ENCODE assay signal across 17 mouse cellular contexts in the genomic region with DNA sequence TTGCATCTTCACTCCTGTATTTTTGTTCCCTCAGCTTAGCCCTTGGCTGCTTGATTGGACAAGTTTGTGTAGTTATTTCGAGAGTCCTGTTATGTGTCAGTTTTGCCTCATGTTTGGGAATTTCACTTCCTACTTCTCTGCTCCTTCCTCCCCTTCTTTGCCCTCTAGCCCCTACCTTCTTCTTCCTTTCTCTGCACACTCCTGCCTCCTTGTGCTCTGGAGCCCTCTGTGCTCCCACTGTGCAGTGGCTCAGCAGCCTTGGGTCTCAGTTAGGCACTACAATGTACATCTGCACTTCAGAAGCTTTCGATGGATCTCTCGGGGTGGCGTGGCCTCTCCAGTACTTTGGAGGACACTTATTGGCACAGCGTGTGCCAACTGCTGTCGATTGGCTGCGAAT. TPM values are rescaled to one million over a fixed set of nuclear protein-coding genes. Genes with fewer than 3 reads are reported as not detected.
DNase-seq lines count a peak whose midpoint lies in the region; ATAC-seq and TF ChIP-seq lines count a peak whose summit lies in the region.
"Had no signal": no experiment of that assay in that cellular context is flagged by ENCODE, and none has a peak within 500 bp of the region (broad histone marks: within the 10 kb centered on the region; RNA-seq: fewer than 3 reads in every experiment).

No protein-coding gene starts in this region.

- H3K27ac ChIP-seq in forebrain, embryonic 13.5 days, result no peak overlapping the region
- H3K27ac ChIP-seq in forebrain, embryonic 15.5 days (replicated peaks), result no peak overlapping the region
- H3K27ac ChIP-seq in lung, embryonic 14.5 days (ENCODE audit: low read depth), result no peak overlapping the region
- H3K27ac ChIP-seq: hindbrain, embryonic 10.5 days; limb, embryonic 12.5 days; liver, embryonic 14.5 days had no signal

- no peaks in the 10 kb centered on the region for H3K9me3 ChIP-seq in forebrain, embryonic 13.5 days (replicated peaks)
- no peaks in the 10 kb centered on the region for H3K9me3 ChIP-seq in forebrain, embryonic 15.5 days
- no peaks in the 10 kb centered on the region for H3K9me3 ChIP-seq in lung, embryonic 14.5 days (ENCODE audit: low read depth, low read length)
- H3K9me3 ChIP-seq: G1E; hindbrain, embryonic 10.5 days; limb, embryonic 12.5 days; megakaryocyte, embryonic 14.5 days had no signal

- peak overlapping the region; percentile 23; the same call in 1 of the 2 replicates for H3K9ac ChIP-seq in forebrain, embryonic 13.5 days
- H3K9ac ChIP-seq in forebrain, embryonic 15.5 days (replicated peaks), result no peak overlapping the region
- no peak overlapping the region for H3K9ac ChIP-seq in lung, embryonic 14.5 days
- H3K9ac ChIP-seq: limb, embryonic 12.5 days; liver, embryonic 14.5 days had no signal

- no peaks in the 10 kb centered on the region for H3K36me3 ChIP-seq in forebrain, embryonic 13.5 days (ENCODE audit: poor library complexity, severe bottlenecking)
- no peaks in the 10 kb centered on the region for H3K36me3 ChIP-seq in forebrain, embryonic 15.5 days
- H3K36me3 ChIP-seq in lung, embryonic 14.5 days (ENCODE audit: insufficient read depth), result no peaks in the 10 kb centered on the region
- H3K36me3 ChIP-seq: hindbrain, embryonic 10.5 days; limb, embryonic 12.5 days had no signal

- ATAC-seq in forebrain, embryonic 13.5 days, result no peak
- ATAC-seq in forebrain, embryonic 15.5 days (replicated peaks), result no peak
- ATAC-seq in lung, embryonic 14.5 days (ENCODE audit: insufficient read depth), result no peak
- ATAC-seq in hematopoietic stem cell, adult 5-6 weeks (replicated peaks in 1 of 2; ENCODE audit: insufficient read depth in 1 of 2, low FRiP score in 2 of 2, low TSS enrichment in 1 of 2, low read depth in 1 of 2, poor library complexity in 2 of 2, severe bottlenecking in 2 of 2), result peak; percentile 23 to 30; a peak in 3 of 4 replicates
- ATAC-seq: midbrain, embryonic 16.5 days had no signal

- peaks cover 72% of the 10 kb centered on the region for H3K4me1 ChIP-seq in forebrain, embryonic 13.5 days
- H3K4me1 ChIP-seq in forebrain, embryonic 15.5 days, result peaks cover 84% of the 10 kb centered on the region
- no peaks in the 10 kb centered on the region for H3K4me1 ChIP-seq in lung, embryonic 14.5 days (ENCODE audit: insufficient read depth)
- H3K4me1 ChIP-seq in lung, adult 2 months (ENCODE audit: control insufficient read depth, insufficient read depth, low read length), result peaks cover 24% of the 10 kb centered on the region

- no peak overlapping the region for H3K4me3 ChIP-seq in forebrain, embryonic 13.5 days
- H3K4me3 ChIP-seq in forebrain, embryonic 15.5 days, result no peak overlapping the region
- H3K4me3 ChIP-seq in lung, embryonic 14.5 days (ENCODE audit: low read depth, low read length), result no peak overlapping the region
- no peak overlapping the region for H3K4me3 ChIP-seq in lung, adult 2 months (replicated peaks; ENCODE audit: extremely low read depth, low read depth, low read length)
- H3K4me3 ChIP-seq: hindbrain, embryonic 10.5 days; limb, embryonic 12.5 days had no signal

- TF ChIP-seq POLR2A in lung, adult 2 months (IDR thresholded peaks at IDR 0.05; ENCODE audit: borderline replicate concordance, extremely low read depth, low read depth, low read length), result no peak

- 67% methylated on average over 7 of the region's 7 CpGs for WGBS in forebrain, embryonic 13.5 days
- WGBS in forebrain, embryonic 15.5 days, result 57% methylated on average over 7 of the region's 7 CpGs
- 64% methylated on average over 7 of the region's 7 CpGs for WGBS in lung, embryonic 14.5 days
- WGBS in lung, adult 2 months, result 50% methylated on average over 7 of the region's 7 CpGs

- TF ChIP-seq CTCF in lung, embryonic 14.5 days (IDR thresholded peaks at IDR 0.05; ENCODE audit: low read depth), result peak; percentile 9; the same call in 1 of the 2 replicates
- TF ChIP-seq CTCF in lung, adult 2 months (IDR thresholded peaks at IDR 0.05; ENCODE audit: insufficient read depth, low read length), result no peak

- no peak overlapping the region for H3K4me2 ChIP-seq in forebrain, embryonic 13.5 days
- no peak overlapping the region for H3K4me2 ChIP-seq in forebrain, embryonic 15.5 days (replicated peaks)
- H3K4me2 ChIP-seq in lung, embryonic 14.5 days, result no peak overlapping the region

- DNase-seq in lung, embryonic 14.5 days, result no peak
- DNase-seq in lung, adult 2 months, result no peak
- peak; percentile 86 for DNase-seq in ES-CJ7 (ENCODE audit: low read depth, low spot score)
- no peak for DNase-seq in urinary bladder, postnatal 10 days (ENCODE audit: low spot score)
- no peak for DNase-seq in heart, adult 9 months (ENCODE audit: low spot score in 2 of 2)
- DNase-seq: B cell, adult 2 months; right cerebral cortex, adult 18-20 months; thymus, adult 18-20 months had no signal

- H3K27me3 ChIP-seq in forebrain, embryonic 13.5 days, result no peaks in the 10 kb centered on the region
- no peaks in the 10 kb centered on the region for H3K27me3 ChIP-seq in forebrain, embryonic 15.5 days
- no peaks in the 10 kb centered on the region for H3K27me3 ChIP-seq in lung, embryonic 14.5 days (ENCODE audit: insufficient read depth, low read length)
- H3K27me3 ChIP-seq: limb, embryonic 12.5 days; megakaryocyte, embryonic 14.5 days had no signal

RNA-seq across cellular contexts. Expression of gene Med13l, which starts 14.5 kb away (rescaled TPM):
- 17.8 and 18.6 TPM in 2 replicates for polyA plus RNA-seq in forebrain, embryonic 13.5 days (2015; fragmentation: Nextera tagmentation; extraction: Ambion mirVana)
- 23.7 and 23.9 TPM in 2 replicates for polyA plus RNA-seq in forebrain, embryonic 15.5 days (2015; fragmentation: Nextera tagmentation; extraction: Ambion mirVana)
- polyA plus RNA-seq in lung, embryonic 14.5 days (2014; fragmentation: Nextera tagmentation; extraction: Ambion mirVana), result 11.9 and 14.1 TPM in 2 replicates
- 20.3 and 21.4 TPM in 2 replicates for polyA plus RNA-seq in lung, adult 2 months (2012; rRNA removed)
- total RNA-seq in hematopoietic stem cell, adult 5-6 weeks (2017), result 55.4 and 56.2 TPM in 2 replicates

Comparison
In these comparisons a context has a peak if more than half of its experiments do, and no peak if none do; other contexts are left out.
1. ATAC-seq: peak in hematopoietic stem cell, adult 5-6 weeks (2 of 2); none in forebrain, embryonic 13.5 days (single experiment), forebrain, embryonic 15.5 days (single experiment) and lung, embryonic 14.5 days (single experiment).